Mouse (Mus musculus) heart, adult 2 months (tissue): ENCODE data around the gene Ciz1.

Experiments used
- CTCF ChIP-seq: fragments of 200-600 bp; IDR thresholded peaks from 2 replicates; pipeline ENCODE4 v1.8.1; 2022; ENCODE audit warnings: antibody characterized with exemption, mild to moderate bottlenecking, moderate library complexity
- POLR2A ChIP-seq: fragments of 200-500 bp; IDR thresholded peaks from 2 replicates; pipeline ENCODE4 v1.6.1; 2011; ENCODE audit warnings: mild to moderate bottlenecking, low read depth, low read length, control low read depth; ENCODE audit not compliant: insufficient read depth

DNA sequence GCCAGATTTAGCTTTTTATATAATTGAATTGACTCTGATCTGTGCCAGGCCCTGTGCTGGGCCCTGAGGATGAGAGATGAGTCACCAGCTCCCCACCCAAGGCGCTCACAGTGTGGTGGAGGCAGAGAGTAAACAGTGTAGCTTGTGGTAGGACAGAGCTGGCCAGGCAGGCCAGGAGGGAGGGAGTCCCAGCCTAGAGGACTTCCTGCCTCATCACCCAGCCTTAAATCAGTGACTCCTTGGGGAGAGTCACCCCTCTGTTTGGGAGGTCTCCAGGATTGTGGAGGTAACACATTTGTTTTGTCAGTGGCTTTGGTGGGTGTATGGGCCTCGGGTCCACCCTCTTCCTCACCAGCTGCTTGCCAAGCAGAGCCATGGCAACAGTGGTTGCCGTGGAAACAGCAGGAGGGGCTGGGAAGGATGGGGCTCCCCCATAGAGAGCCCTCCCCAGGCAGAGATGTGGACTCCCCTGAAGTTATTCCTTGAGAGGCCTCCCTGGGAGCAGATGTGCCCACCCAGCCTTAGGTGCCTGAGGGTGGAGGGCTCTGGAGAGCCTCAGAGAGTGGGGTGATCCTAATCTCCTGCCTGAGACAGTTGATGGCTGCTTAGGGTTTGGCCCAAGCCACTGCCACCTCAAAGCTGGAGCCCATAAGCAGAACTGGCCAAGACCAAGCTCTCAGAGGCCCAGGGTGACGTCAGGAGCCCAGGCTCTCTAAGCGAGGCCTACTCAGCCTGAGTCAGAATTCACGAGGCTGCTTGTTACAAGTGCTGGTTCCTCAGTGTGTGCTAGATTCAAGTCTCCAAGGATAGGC is 9.4 kb upstream of the Ciz1 start:
- no peak for TF ChIP-seq POLR2A
- TF ChIP-seq CTCF: no peak
